Mouse (Mus musculus): Measurements from ENCODE around the gene Trpv4. TPM values are rescaled to one million over a fixed set of nuclear protein-coding genes. Genes with fewer than 3 reads are reported as not detected.

Gene Trpv4
- polyA plus RNA-seq, 1 experiment from 2014 or later: 0.38 TPM

DNA sequence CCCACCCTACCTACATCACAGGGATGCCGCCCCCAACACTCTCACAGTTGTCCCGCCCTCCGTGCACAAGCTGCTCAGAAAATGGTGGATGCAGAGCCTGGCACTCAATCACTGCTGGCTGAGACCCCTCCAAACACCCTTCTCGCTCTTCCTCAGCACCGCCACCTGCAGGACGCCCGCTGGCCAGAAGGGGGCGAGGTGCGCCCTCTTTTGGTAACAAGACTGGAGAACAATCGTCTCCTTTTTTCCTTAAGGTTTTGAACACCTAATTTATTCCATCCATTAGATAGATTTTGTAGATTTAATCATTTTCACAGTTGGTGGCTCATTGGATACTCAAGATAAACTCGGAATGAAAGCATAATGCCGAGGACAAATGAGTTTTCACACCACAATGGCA, 49.7 kb downstream of the Trpv4 start:
- Histone ChIP-seq H3K4me2 (ENCODE audit: low read depth, low read length) (no peak overlapping the region), H3K4me3 (ENCODE audit: low read depth, low read length) (no peak overlapping the region), H3K27me3 (ENCODE audit: insufficient read depth, low read length) (no peaks in the 10 kb centered on the region), H3K36me3 (replicated peaks; ENCODE audit: insufficient read depth, low read length) (0 out of 2 replicates have a peak, but pooled peaks cover 3% of the 10 kb centered on the region), H3K4me1 (ENCODE audit: insufficient read depth) (peaks cover 4% of the 10 kb centered on the region), H3K27ac (ENCODE audit: low read depth) (no peak overlapping the region), H3K9me3 (ENCODE audit: low read length) (no peaks in the 10 kb centered on the region), H3K9ac (replicated peaks) (no peak overlapping the region)
- WGBS (ENCODE audit: insufficient replicate concordance): 9% methylated on average over 12 of the region's 12 CpGs
- ATAC-seq: no peak
- DNase-seq: peak; percentile 74
- TF ChIP-seq CTCF (IDR thresholded peaks at IDR 0.05; ENCODE audit: low read depth) (peak; percentile 93), EP300 (IDR thresholded peaks at IDR 0.05; ENCODE audit: low read depth) (no peak)

DNA sequence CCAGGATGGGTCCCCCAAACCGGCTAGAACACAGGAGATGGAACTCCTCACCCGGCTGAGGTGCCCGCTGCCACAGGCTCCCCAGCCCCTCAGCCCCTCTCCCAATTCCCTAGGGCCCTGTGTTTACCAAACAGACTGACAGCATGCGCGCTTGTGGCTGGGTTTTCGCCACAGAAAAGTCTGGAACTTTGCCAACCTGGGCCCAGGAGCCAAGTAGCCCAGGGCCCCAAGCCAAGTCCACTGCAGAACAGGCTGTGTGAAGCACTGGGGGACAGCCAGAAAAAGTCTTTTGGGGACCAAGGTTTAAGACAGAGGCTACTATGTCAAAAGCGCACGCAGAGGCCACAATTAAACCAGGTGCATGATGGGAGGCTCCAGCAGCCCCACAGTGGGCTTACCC, 50.6 kb downstream of the Trpv4 start:
- Histone ChIP-seq H3K9ac (replicated peaks) (no peak overlapping the region), H3K4me1 (ENCODE audit: insufficient read depth) (peaks cover 4% of the 10 kb centered on the region), H3K27me3 (ENCODE audit: insufficient read depth, low read length) (no peaks in the 10 kb centered on the region), H3K4me2 (ENCODE audit: low read depth, low read length) (no peak overlapping the region), H3K9me3 (ENCODE audit: low read length) (no peaks in the 10 kb centered on the region), H3K27ac (ENCODE audit: low read depth) (no peak overlapping the region), H3K4me3 (ENCODE audit: low read depth, low read length) (no peak overlapping the region), H3K36me3 (replicated peaks; ENCODE audit: insufficient read depth, low read length) (0 out of 2 replicates have a peak, but pooled peaks cover 3% of the 10 kb centered on the region)
- 56% methylated on average over 8 of the region's 8 CpGs for WGBS (ENCODE audit: insufficient replicate concordance)
- DNase-seq (peak; percentile 68), ATAC-seq (peak; percentile 40; the same call in 1 of the 2 replicates)
- TF ChIP-seq EP300 (IDR thresholded peaks at IDR 0.05; ENCODE audit: low read depth) (no peak), CTCF (IDR thresholded peaks at IDR 0.05; ENCODE audit: low read depth) (no peak)

DNA sequence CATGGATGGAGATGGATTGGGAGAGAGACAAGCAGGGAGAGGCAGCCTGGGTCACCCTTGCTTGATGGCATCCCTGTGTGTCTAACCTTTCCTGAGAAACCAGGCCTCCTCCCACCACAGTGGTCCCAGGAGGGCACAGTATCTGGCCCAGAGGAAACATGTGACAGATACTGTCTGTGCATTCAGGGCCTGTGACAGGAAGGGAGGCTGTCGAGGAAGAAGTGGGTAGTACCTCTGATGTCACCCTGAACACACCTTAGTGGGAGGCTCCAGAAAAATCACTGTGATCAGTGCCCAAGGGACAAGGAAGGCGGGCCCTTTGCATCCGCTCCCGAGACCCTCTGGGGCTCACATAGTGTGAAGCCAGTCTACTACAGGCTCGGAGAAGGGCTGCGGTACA, 52.2 kb downstream of the Trpv4 start:
- no peak for DNase-seq
- Histone ChIP-seq H3K9ac (replicated peaks) (no peak overlapping the region), H3K27me3 (ENCODE audit: insufficient read depth, low read length) (no peaks in the 10 kb centered on the region), H3K4me2 (ENCODE audit: low read depth, low read length) (no peak overlapping the region), H3K9me3 (ENCODE audit: low read length) (no peaks in the 10 kb centered on the region), H3K36me3 (replicated peaks; ENCODE audit: insufficient read depth, low read length) (no peaks in the 10 kb centered on the region), H3K4me3 (ENCODE audit: low read depth, low read length) (no peak overlapping the region), H3K4me1 (ENCODE audit: insufficient read depth) (peaks cover 4% of the 10 kb centered on the region), H3K27ac (ENCODE audit: low read depth) (no peak overlapping the region)
- TF ChIP-seq EP300 (IDR thresholded peaks at IDR 0.05; ENCODE audit: low read depth): no peak
- TF ChIP-seq CTCF (IDR thresholded peaks at IDR 0.05; ENCODE audit: low read depth): no peak
- no peak for ATAC-seq
- WGBS (ENCODE audit: insufficient replicate concordance): 70% methylated on average over 6 of the region's 6 CpGs

DNA sequence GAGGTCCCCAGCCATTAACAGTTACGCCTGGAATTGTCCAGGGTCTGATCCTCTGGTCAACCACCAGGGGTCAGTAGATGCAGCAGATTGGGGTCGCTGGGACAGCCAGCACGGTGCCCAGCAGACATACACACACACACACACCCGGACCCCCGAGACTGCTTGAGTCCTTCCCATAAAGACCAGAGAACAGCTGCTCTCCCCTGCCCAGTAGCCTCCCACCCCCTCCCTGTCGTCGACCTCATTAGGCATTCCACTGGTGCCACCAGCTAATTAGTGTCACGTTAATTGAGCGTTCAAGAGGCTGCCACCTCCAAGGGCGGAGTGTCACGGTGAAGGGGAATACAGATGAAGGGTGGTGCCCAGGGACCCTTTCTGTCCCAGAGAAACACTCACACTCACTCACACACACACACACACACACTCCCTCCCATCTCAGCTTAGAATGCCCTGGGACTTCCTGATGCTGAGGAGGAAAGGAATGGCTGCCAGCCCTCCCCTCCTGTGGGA, 53.4 kb downstream of the Trpv4 start:
- Histone ChIP-seq H3K4me2 (ENCODE audit: low read depth, low read length) (no peak overlapping the region), H3K36me3 (replicated peaks; ENCODE audit: insufficient read depth, low read length) (no peaks in the 10 kb centered on the region), H3K27ac (ENCODE audit: low read depth) (no peak overlapping the region), H3K9me3 (ENCODE audit: low read length) (no peaks in the 10 kb centered on the region), H3K4me1 (ENCODE audit: insufficient read depth) (peaks cover 4% of the 10 kb centered on the region), H3K9ac (replicated peaks) (no peak overlapping the region), H3K4me3 (ENCODE audit: low read depth, low read length) (no peak overlapping the region), H3K27me3 (ENCODE audit: insufficient read depth, low read length) (no peaks in the 10 kb centered on the region)
- 48% methylated on average over 11 of the region's 11 CpGs for WGBS (ENCODE audit: insufficient replicate concordance)
- TF ChIP-seq CTCF (IDR thresholded peaks at IDR 0.05; ENCODE audit: low read depth) (peak; percentile 67), EP300 (IDR thresholded peaks at IDR 0.05; ENCODE audit: low read depth) (no peak)
- ATAC-seq (no peak), DNase-seq (no peak)

DNA sequence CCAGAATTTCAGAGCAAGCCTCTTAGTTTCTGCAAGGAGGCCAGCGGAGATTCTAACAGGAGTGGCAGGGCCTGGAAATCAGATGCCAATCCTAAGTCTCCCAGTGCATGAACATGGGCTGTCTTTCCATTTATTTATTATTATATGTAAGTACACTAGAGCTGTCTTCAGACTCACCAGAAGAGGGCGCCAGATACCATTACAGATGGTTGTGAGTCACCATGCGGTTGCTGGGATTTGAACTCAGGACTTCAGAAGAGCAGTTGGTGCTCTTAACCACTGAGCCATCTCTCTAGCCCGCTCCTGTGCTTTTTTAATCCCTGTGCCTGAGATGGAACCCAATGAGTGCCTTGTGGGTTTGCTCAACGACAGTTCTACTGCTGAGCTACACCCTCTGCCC, 54.2 kb downstream of the Trpv4 start:
- H3K4me1 ChIP-seq (ENCODE audit: insufficient read depth): peaks cover 9% of the 10 kb centered on the region
- no peaks in the 10 kb centered on the region for H3K27me3 ChIP-seq (ENCODE audit: insufficient read depth, low read length)
- 71% methylated on average over 5 of the region's 5 CpGs for WGBS (ENCODE audit: insufficient replicate concordance)
- no peak for DNase-seq
- no peaks in the 10 kb centered on the region for H3K9me3 ChIP-seq (ENCODE audit: low read length)
- H3K4me2 ChIP-seq (ENCODE audit: low read depth, low read length): no peak overlapping the region
- TF ChIP-seq EP300 (IDR thresholded peaks at IDR 0.05; ENCODE audit: low read depth) (no peak), CTCF (IDR thresholded peaks at IDR 0.05; ENCODE audit: low read depth) (peak; percentile 55)
- ATAC-seq: no peak
- no peak overlapping the region for H3K27ac ChIP-seq (ENCODE audit: low read depth)
- H3K9ac ChIP-seq (replicated peaks): no peak overlapping the region
- H3K36me3 ChIP-seq (replicated peaks; ENCODE audit: insufficient read depth, low read length): no peaks in the 10 kb centered on the region
- no peak overlapping the region for H3K4me3 ChIP-seq (ENCODE audit: low read depth, low read length)

DNA sequence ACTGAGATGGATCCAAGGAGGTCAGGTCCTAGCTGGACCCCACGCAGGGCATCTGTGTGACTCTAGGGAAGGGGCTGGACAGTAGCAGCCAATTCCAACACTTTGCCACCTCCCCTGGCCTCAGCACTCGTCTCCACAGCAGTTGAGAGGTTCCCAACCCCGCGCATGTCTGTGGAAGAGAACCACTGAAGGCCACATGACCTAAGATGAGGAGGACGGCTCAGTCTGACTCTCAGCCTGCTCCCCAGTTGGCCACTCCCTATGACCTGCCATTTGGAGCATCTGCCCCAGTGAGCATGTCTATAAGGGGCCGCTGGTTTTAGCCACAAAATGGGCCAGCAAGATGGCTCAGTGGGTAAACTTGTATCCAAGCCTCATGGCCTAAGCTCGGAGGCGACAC, 56.2 kb downstream of the Trpv4 start:
- Histone ChIP-seq H3K9me3 (ENCODE audit: low read length) (no peaks in the 10 kb centered on the region), H3K27me3 (ENCODE audit: insufficient read depth, low read length) (no peaks in the 10 kb centered on the region), H3K27ac (ENCODE audit: low read depth) (no peak overlapping the region), H3K4me3 (ENCODE audit: low read depth, low read length) (no peak overlapping the region), H3K4me1 (ENCODE audit: insufficient read depth) (peaks cover 17% of the 10 kb centered on the region), H3K9ac (replicated peaks) (no peak overlapping the region), H3K4me2 (ENCODE audit: low read depth, low read length) (no peak overlapping the region), H3K36me3 (replicated peaks; ENCODE audit: insufficient read depth, low read length) (no peaks in the 10 kb centered on the region)
- TF ChIP-seq CTCF (IDR thresholded peaks at IDR 0.05; ENCODE audit: low read depth) (no peak), EP300 (IDR thresholded peaks at IDR 0.05; ENCODE audit: low read depth) (no peak)
- no peak for ATAC-seq
- 71% methylated on average over 8 of the region's 8 CpGs for WGBS (ENCODE audit: insufficient replicate concordance)
- no peak for DNase-seq
